Mouse (Mus musculus) C2C12 (cell line): ENCODE measurements around the gene Scyl2. TPM values are rescaled to one million over a fixed set of nuclear protein-coding genes. Genes with fewer than 3 reads are reported as not detected.

Experiments
- H3K27me3 ChIP-seq: one replicate; pipeline ENCODE4 v1.6.1; 2011; ENCODE audit not compliant: control insufficient read depth, insufficient read depth, insufficient read length
- H3K36me3 ChIP-seq: one replicate; pipeline ENCODE4 v1.6.1; 2011; ENCODE audit not compliant: control insufficient read depth, insufficient read depth
- H3K4me3 ChIP-seq: one replicate; pipeline ENCODE4 v1.5.1; 2011; ENCODE audit warnings: mild to moderate bottlenecking, control low read depth; ENCODE audit not compliant: poor library complexity, insufficient read depth, severe bottlenecking
- H3K79me2 ChIP-seq: one replicate; pipeline ENCODE4 v1.6.1; 2011; ENCODE audit not compliant: control insufficient read depth, insufficient read depth
- H3K79me3 ChIP-seq: one replicate; pipeline ENCODE4 v1.6.1; 2011; ENCODE audit warnings: low read depth, control low read depth
- H3ac ChIP-seq: one replicate; pipeline ENCODE3; 2011; ENCODE audit warnings: low read depth; ENCODE audit not compliant: control insufficient read depth, insufficient read length
- CEBPB ChIP-seq: IDR thresholded peaks from one replicate; pipeline ENCODE4 v1.6.1; 2011; ENCODE audit warnings: low read depth, mild to moderate bottlenecking, control low read depth, moderate library complexity
- CTCF ChIP-seq: IDR thresholded peaks from one replicate; pipeline ENCODE4 v1.5.1; 2011; ENCODE audit not compliant: control insufficient read depth, insufficient read depth, insufficient read length
- FOSL1 ChIP-seq: IDR thresholded peaks from one replicate; pipeline ENCODE4 v1.8.0; 2011; ENCODE audit warnings: mild to moderate bottlenecking, low read length; ENCODE audit not compliant: poor library complexity, insufficient read depth, severe bottlenecking
- MAX ChIP-seq: IDR thresholded peaks from one replicate; pipeline ENCODE4 v1.6.1; 2011; ENCODE audit warnings: mild to moderate bottlenecking, control low read depth
- MYOD1 ChIP-seq: IDR thresholded peaks from one replicate; pipeline ENCODE4 v1.6.1; 2011; ENCODE audit warnings: low read depth; ENCODE audit not compliant: control insufficient read depth, insufficient read length
- MYOG ChIP-seq: IDR thresholded peaks from one replicate; pipeline ENCODE4 v1.6.1; 2011; ENCODE audit not compliant: control insufficient read depth, insufficient read length; ENCODE audit errors: extremely low read depth
- USF1 ChIP-seq: IDR thresholded peaks from one replicate; pipeline ENCODE4 v1.6.1; 2011; ENCODE audit warnings: low read depth, mild to moderate bottlenecking, control low read depth, moderate library complexity
- long read RNA-seq, 2 experiments: library from polyadenylated mRNA; unstranded; transcript quantifications; one replicate each; pipeline ENCODE4 v2.0.0; 2019 to 2020
- polyA plus RNA-seq: library from polyadenylated mRNA; unstranded; fragments of >200 nt; fragmentation: generic; extraction: Trizol; gene quantifications from one replicate; pipeline ENCODE4 v1.2.1, GENCODE M21; 2012; ENCODE audit warnings: missing spikeins

The Scyl2 gene
- 6.7 TPM for polyA plus RNA-seq
- long read RNA-seq, experiment 1, full-length matches to known transcripts = 2 of 3 reads
- long read RNA-seq, experiment 1, partial matches to known transcripts = 1 of 3 reads
- long read RNA-seq, experiment 1, other reads (novel, unspliced or antisense) = 0 of 3 reads
- long read RNA-seq, experiment 2, full-length matches to known transcripts = 50 of 59 reads
- long read RNA-seq, experiment 2, partial matches to known transcripts = 5 of 59 reads
- long read RNA-seq, experiment 2, other reads (novel, unspliced or antisense) = 4 of 59 reads

DNA sequence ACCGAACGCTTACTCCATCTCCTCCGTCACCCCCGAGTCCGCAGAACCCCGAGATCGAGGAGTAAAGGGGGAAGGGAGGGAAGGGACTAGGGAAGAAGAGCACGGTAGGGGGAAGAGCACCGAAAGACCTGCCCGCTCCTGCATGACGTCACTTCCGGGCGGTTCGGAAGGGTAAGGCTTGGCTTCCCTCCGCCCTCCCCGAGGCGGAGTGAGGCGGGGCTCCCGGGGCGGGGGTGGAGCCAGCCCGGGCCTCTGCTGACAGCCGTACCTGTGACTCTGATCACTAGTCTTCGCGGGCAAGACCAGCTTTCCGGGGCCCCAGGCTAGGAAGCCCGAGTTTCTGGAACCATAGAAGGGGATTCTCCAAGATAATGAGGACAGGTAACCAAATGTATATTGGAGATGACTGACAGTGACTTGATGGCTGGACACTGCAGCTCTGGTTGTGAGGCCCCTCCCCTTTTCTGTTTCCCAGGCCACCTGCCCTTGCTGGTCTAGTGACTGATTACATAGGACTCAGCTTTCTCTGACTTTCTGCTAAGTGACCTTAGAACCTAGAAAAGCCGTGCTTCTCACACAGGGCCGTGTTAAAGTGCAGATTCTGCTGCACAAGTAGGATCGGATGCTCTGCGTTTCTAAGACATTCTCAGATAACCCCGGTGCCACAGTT, at the start of gene Scyl2:
Gene Scyl2, minus strand, starts transcription at position 147 of the 670 bp plus-strand sequence.
- Histone ChIP-seq H3ac (peak within 1 kb of the TSS; percentile 96), H3K4me3 (peak within 1 kb of the TSS; percentile 97), H3K79me3 (peaks cover 36% of the 10 kb centered on the region), H3K27me3 (peaks cover 9% of the 10 kb centered on the region), H3K36me3 (no peaks in the 10 kb centered on the region), H3K79me2 (peaks cover 50% of the 10 kb centered on the region)
- no peak for TF ChIP-seq MYOG
- TF ChIP-seq MAX = no peak
- TF ChIP-seq CTCF = no peak
- TF ChIP-seq MYOD1 = no peak
- no peak for TF ChIP-seq FOSL1
- TF ChIP-seq USF1 = no peak
- no peak for TF ChIP-seq CEBPB

DNA sequence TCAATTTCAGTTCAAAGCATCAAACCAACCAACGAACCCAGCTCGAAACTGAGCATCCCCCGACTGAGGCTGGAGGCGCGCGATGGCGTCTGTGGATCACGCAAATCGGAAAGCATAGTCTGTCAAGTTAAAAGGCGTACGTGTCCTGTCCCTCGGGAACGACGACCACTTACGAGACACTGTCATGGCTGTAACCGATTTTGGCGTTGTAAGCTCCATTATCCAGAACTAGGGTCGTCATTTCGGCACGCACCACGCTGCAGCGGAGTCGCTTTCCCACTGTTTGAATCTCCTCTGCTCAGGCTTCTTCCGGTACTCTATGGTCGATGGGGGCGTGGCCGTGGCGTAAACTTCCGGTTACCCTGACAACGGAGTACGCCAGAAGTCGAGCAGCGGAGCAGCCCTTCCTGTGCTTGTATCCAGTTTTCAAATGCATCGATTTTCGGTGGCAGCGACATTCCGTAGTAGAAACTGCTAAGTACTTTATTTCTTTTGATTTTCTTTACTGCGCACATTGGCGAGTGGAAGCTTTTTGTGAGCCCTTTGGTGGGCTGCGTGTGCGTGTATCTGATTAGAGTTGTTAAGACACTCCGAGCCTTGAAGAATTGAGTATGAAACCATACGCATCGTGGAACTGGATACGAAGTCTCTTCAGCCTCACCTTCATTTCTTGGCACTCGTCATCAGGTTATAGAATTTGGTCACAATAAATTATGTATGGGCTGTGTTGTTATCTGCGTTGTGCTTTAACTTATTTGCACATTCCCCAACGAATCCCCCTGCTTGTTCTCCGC, 46.1 kb upstream of the Scyl2 start, which contains the start of gene Actr6:
Gene Actr6, minus strand, starts transcription at position 295 of the 794 bp plus-strand sequence.
- TF ChIP-seq MYOD1 (no peak), MAX (peak; percentile 90), USF1 (no peak), FOSL1 (no peak), MYOG (no peak), CEBPB (no peak)

DNA sequence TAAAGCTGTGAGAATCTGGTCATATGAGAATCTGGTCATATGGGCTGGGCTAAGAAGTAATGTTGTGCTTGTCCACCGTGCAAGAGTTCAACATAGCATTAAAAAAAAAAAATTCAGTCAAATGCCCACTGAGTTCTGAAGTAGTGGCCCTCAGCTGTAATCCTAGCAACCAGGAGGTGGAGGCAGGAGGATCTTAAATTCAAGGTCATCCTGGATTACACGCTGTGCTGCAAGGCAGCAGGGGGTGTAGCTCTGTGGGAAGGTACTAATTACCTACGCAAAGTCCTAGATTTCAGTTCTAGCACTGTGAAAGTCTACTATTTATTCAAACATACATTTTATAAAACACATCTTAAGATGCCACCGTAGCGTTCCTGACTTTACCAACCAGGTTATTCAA, 45.3 kb upstream of the Scyl2 start:
- H3K27me3 ChIP-seq = no peaks in the 10 kb centered on the region
- H3K36me3 ChIP-seq = peaks cover 12% of the 10 kb centered on the region
- peaks cover 11% of the 10 kb centered on the region for H3K79me3 ChIP-seq
- H3K79me2 ChIP-seq = peaks cover 29% of the 10 kb centered on the region
- TF ChIP-seq CTCF (no peak), FOSL1 (no peak), MYOG (no peak), USF1 (no peak), CEBPB (no peak), MYOD1 (no peak), MAX (no peak)
- H3K4me3 ChIP-seq = peak overlapping the region; percentile 67
- H3ac ChIP-seq = peak overlapping the region; percentile 38

More for the DNA sequence above, 46.1 kb upstream of the Scyl2 start, which contains the start of gene Actr6:
- Histone ChIP-seq H3K36me3 (peaks cover 7% of the 10 kb centered on the region), H3ac (peak within 1 kb of the TSS; percentile 94), H3K27me3 (no peaks in the 10 kb centered on the region), H3K79me3 (peaks cover 11% of the 10 kb centered on the region), H3K79me2 (peaks cover 29% of the 10 kb centered on the region), H3K4me3 (peak within 1 kb of the TSS; percentile 67)

DNA sequence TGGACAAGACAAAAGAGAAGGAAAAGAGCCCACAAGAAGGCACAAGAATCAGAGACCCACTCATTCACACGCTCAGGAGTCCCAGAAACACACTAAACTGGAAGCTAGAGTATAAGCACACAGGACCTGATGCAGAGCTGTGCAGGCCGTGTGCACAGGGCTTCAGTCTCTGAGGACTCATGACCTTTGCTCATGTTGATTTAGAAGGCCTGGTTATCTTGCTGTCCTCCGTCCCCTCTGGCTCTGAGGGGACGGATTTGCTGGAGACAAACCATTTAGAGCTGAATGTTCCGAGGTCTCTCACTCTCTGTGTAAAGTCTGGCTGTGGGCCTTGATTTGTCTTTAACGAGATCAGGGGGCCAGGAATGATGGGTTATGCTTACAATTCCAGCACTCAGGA, 44.3 kb upstream of the Scyl2 start:
- Histone ChIP-seq H3K79me3 (peaks cover 11% of the 10 kb centered on the region), H3ac (no peak overlapping the region), H3K4me3 (no peak overlapping the region), H3K27me3 (no peaks in the 10 kb centered on the region), H3K79me2 (peaks cover 29% of the 10 kb centered on the region), H3K36me3 (peaks cover 20% of the 10 kb centered on the region)
- TF ChIP-seq CTCF (no peak), FOSL1 (no peak), MYOD1 (no peak), USF1 (no peak), MYOG (no peak), MAX (no peak), CEBPB (no peak)

DNA sequence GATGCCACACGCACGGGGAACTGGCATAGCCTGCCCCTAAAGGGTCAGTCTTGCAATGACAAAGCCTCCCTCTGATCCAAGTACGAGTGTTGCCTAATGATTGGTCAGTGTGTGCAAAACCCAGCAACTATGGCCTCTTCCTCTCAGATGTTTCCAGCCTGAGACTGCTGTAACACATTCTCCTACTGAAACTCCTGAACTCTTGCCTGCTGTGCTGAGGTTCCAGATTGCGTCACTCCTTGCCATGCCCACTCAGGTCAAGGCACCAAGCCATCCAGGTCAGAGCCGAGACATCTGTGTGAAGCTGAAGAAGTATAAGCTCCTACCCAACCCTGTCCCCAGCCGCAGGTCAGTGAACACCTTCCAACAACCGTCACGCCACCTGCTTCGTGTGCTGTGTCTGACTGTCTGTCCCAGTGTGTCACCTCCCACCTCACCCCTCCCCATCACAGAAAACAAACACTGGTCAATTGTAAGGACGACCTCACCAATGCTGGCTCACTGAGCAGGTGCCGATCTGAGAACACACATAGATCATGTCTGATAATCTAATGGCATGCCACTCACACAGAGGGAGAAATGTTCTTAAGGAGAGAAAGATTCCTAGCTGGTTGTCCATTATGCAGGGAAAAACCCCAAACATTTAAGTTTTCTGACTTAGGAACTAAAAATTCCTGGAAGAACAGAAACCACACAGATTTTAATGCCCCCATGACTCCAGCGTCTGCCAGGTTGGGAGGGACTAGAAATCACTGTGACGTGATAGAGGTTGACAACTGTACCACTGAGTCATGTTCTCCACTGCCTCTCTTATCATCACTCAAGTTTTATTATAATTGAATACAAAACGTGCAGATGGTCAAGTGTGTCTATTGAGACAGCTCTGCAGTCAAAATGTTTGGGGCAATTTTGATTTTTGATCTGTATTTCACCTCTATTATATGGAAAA, 36.4 kb upstream of the Scyl2 start:
- no peak overlapping the region for H3ac ChIP-seq
- no peaks in the 10 kb centered on the region for H3K79me3 ChIP-seq
- H3K27me3 ChIP-seq = no peaks in the 10 kb centered on the region
- H3K79me2 ChIP-seq = no peaks in the 10 kb centered on the region
- H3K36me3 ChIP-seq = peaks cover 36% of the 10 kb centered on the region
- TF ChIP-seq CTCF = no peak
- TF ChIP-seq MYOD1 = peak; percentile 7
- H3K4me3 ChIP-seq = no peak overlapping the region
